Mouse (Mus musculus) ES-Bruce4 (cell line): ENCODE results near the gene Hacd3. TPM values are rescaled to one million over a fixed set of nuclear protein-coding genes. Genes with fewer than 3 reads are reported as not detected.
A peak's percentile ranks its signal among the peaks of the same experiment; 100 is the strongest.
"Not testable (repeated sequence)": the region's sequence is repeated elsewhere in the genome, so short reads cannot be mapped to it uniquely, and the experiment has no call there.

ENCODE experiments used
- H3K27ac ChIP-seq: 2 replicates; pipeline ENCODE4 v1.5.1; 2012; ENCODE audit warnings: low read length, inconsistent platforms; ENCODE audit not compliant: insufficient read depth
- H3K27me3 ChIP-seq: 2 replicates; pipeline ENCODE4 v1.6.1; 2012; ENCODE audit warnings: mild to moderate bottlenecking, low read length, inconsistent platforms; ENCODE audit not compliant: control insufficient read depth, poor library complexity, insufficient read depth, severe bottlenecking
- H3K36me3 ChIP-seq: 2 replicates; pipeline ENCODE4 v1.6.1; 2012; ENCODE audit warnings: inconsistent platforms, mild to moderate bottlenecking, low read length, moderate library complexity; ENCODE audit not compliant: control insufficient read depth, poor library complexity, insufficient read depth, severe bottlenecking
- H3K4me1 ChIP-seq: one replicate; pipeline ENCODE4 v1.8.1; 2011; ENCODE audit warnings: low read length; ENCODE audit not compliant: control insufficient read depth, insufficient read depth
- H3K4me3 ChIP-seq: 2 replicates; pipeline ENCODE4 v1.5.1; 2011; ENCODE audit warnings: low read depth, mild to moderate bottlenecking, low read length
- H3K9ac ChIP-seq: 2 replicates; pipeline ENCODE4 v1.6.1; 2012; ENCODE audit warnings: low read depth, mild to moderate bottlenecking, inconsistent platforms; ENCODE audit not compliant: poor library complexity, severe bottlenecking
- H3K9me3 ChIP-seq: replicated peaks from 2 replicates; pipeline ENCODE4 v1.6.1; 2012; ENCODE audit warnings: mild to moderate bottlenecking, low read length, inconsistent platforms; ENCODE audit not compliant: control insufficient read depth, poor library complexity, insufficient read depth, severe bottlenecking
- CTCF ChIP-seq: IDR thresholded peaks from one replicate; pipeline ENCODE4 v1.8.1; 2011; ENCODE audit warnings: low read depth, low read length
- EP300 ChIP-seq: IDR thresholded peaks from 2 replicates; pipeline ENCODE4 v1.6.1; 2011; ENCODE audit warnings: low read depth, low read length; ENCODE audit not compliant: insufficient read depth
- POLR2A ChIP-seq: IDR thresholded peaks from one replicate; pipeline ENCODE4 v1.8.1; 2011; ENCODE audit warnings: low read length; ENCODE audit not compliant: insufficient read depth
- polyA plus RNA-seq: library from polyadenylated mRNA; stranded (reverse); fragments of >200 nt; gene quantifications from 2 replicates; pipeline ENCODE4 v1.2.4, GENCODE M21; 2011; ENCODE audit warnings: low read depth; ENCODE audit not compliant: missing spikeins, insufficient read depth, insufficient read length

Hacd3 gene
- polyA plus RNA-seq, 1 experiment = 31.6 TPM

DNA sequence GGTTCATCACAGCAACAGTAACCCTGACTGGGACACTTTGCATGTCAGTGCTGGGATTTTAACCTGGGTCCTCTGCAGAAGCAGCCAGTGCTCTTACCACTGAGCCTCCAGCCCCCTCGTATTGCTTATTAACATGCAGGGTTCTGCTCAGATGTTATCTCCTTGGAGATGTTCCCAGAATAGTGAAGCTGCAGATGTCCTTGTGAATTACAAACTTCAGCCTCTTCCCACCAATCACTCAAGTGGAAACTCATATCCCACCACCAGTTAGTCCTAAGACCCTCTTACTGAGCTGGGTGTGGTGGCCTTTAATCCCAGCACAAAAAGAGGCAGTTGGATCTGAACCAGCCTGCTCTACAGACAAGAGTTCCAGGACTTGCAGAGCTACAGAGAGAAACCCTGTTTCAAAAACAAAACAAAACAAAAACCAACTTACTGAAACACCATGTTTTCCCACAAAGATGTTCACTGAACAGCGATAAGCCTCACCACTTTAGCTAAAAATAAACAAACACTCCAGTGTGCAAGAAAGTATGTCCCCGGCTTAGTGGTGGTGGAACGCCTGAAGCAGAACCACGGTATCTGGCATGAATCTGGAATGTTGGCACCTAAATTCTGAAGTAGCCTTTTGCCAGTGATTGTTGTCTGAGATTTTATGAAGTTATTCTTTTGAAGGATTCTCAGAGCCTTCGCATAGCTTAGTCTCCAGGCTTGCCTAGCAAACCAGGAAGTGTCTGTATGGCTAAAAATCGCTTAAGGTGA lies 5.9 kb downstream of the Hacd3 start:
- Histone ChIP-seq H3K36me3 (no peaks in the 10 kb centered on the region), H3K4me3 (no peak overlapping the region), H3K4me1 (no peaks in the 10 kb centered on the region), H3K27me3 (no peaks in the 10 kb centered on the region), H3K27ac (no peak overlapping the region), H3K9ac (no peak overlapping the region), H3K9me3 (no peaks in the 10 kb centered on the region)
- no peak for TF ChIP-seq CTCF
- TF ChIP-seq POLR2A = no peak
- TF ChIP-seq EP300 = no peak

DNA sequence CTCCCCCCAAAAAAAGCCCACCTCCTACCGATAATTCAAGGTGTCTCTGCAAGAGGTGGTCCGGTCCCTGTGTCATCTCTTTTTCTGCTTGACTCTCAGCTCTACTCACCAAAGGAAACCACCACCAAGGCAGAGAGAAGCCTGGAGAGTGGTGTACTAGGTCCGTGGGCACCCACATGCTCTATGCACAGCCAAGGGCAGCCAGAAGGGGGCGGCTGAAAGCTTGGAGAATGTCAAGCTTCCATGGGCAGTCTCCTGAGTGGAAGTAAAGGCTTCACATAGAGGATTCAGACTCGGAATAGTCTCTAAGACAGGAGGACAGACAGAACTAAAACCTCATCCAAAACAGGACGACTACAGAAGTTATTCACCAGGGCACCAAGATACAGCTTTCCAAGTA lies 10.2 kb downstream of the Hacd3 start:
- H3K9me3 ChIP-seq = no peaks in the 10 kb centered on the region
- TF ChIP-seq EP300 = no peak
- no peak for TF ChIP-seq POLR2A
- peak; percentile 57 for TF ChIP-seq CTCF
- H3K4me1 ChIP-seq = no peaks in the 10 kb centered on the region
- peaks cover 2% of the 10 kb centered on the region; the same call in 1 of the 2 replicates for H3K36me3 ChIP-seq
- H3K4me3 ChIP-seq = no peak overlapping the region
- no peaks in the 10 kb centered on the region for H3K27me3 ChIP-seq
- no peak overlapping the region for H3K9ac ChIP-seq
- no peak overlapping the region for H3K27ac ChIP-seq

DNA sequence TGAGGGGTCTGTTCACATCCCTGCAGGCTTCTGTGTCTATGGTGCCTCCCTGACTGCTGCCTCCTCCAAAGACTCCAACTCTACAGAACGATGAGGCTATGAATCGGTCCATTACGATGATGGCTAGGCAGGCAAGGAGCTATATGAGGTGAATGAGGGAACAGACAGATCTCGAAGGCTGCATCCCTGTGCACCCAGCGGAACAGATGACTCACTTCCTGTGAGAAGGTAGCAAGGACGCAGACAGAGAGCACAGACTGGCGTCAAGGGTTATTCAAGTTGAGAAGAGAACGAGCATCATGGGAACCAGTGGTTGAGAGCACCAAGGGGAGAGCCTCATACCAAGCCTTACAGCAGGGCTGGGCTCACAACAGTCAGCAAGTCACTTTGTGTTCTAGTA lies 10.9 kb downstream of the Hacd3 start:
- Histone ChIP-seq H3K36me3 (peaks cover 4% of the 10 kb centered on the region; the same call in 1 of the 2 replicates), H3K9me3 (no peaks in the 10 kb centered on the region), H3K4me3 (no peak overlapping the region), H3K9ac (no peak overlapping the region), H3K27ac (no peak overlapping the region), H3K27me3 (no peaks in the 10 kb centered on the region), H3K4me1 (no peaks in the 10 kb centered on the region)
- TF ChIP-seq EP300 (no peak), CTCF (no peak), POLR2A (no peak)

DNA sequence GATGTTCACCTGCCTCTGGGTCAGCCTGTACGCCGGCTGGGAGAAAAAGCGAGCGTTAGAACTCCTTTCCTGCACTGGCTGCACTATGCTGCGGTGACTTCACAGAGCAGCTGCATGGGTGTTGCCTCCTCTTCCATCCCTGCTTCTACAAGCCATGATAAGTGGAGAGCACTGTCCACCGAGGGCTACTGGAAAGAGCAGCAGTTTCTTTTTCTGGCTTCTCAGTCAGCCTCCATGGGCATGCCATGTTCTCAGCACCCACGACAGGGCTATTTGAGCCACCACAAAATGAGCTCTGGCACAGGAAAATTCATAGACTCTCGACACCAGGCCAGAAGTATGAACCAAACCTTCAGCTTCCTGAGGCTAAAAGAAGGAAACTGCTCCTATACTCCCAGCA lies 15.8 kb downstream of the Hacd3 start:
- Histone ChIP-seq H3K27ac (no peak overlapping the region), H3K4me1 (no peaks in the 10 kb centered on the region), H3K9ac (no peak overlapping the region), H3K27me3 (no peaks in the 10 kb centered on the region), H3K36me3 (peaks cover 6% of the 10 kb centered on the region; the same call in 1 of the 2 replicates), H3K9me3 (no peaks in the 10 kb centered on the region), H3K4me3 (no peak overlapping the region)
- no peak for TF ChIP-seq EP300
- no peak for TF ChIP-seq POLR2A
- no peak for TF ChIP-seq CTCF

DNA sequence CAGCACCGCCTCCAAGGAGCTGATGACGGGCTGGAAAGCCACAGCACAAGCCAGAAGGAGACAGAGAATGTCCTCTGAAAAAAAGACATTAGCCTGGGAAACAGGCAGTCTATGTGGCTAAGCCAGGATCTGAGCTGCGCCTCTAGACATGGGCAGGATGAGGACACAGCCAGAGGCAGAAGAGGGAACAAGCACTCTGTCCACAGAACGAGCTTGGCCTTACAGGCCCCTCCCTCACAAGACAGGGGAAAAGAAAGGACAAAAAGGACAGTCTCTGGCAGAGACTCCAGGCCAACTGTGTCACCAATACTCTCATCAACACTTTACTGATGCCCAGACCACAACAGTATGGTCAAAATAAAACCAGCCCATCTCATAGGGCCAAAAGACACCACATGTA lies 20.0 kb downstream of the Hacd3 start:
- peaks cover 9% of the 10 kb centered on the region for H3K36me3 ChIP-seq
- no peaks in the 10 kb centered on the region for H3K9me3 ChIP-seq
- no peak for TF ChIP-seq POLR2A
- TF ChIP-seq CTCF = no peak
- TF ChIP-seq EP300 = no peak
- H3K4me3 ChIP-seq = no peak overlapping the region
- H3K27ac ChIP-seq = no peak overlapping the region
- H3K27me3 ChIP-seq = no peaks in the 10 kb centered on the region
- H3K9ac ChIP-seq = no peak overlapping the region
- H3K4me1 ChIP-seq = no peaks in the 10 kb centered on the region

DNA sequence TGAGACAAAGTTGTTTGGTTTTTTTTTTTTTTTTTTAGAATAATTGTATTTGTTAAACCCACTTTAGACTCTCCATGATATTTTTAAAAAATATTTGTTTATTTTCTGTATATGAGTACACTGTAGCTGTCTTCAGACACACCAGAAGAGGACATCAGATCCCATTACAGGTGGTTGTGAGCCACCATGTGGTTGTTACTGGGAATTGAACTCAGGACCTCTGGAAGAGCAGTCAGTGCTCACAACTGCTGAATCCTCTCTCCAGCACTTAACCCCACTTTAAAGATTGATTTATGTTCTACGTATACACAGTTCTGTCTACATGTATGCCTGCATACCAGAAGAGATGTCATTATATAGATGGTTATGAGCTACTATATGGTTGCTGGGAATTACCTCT lies 26.0 kb downstream of the Hacd3 start:
- not testable (repeated sequence) for H3K9ac ChIP-seq, H3K4me1 ChIP-seq, H3K27me3 ChIP-seq, H3K27ac ChIP-seq, H3K9me3 ChIP-seq, H3K4me3 ChIP-seq
- H3K36me3 ChIP-seq = peaks cover 11% of the 10 kb centered on the region
